Mouse (Mus musculus) heart, embryonic 16.5 days (tissue): Measurements from ENCODE around the gene Gjd3. TPM values are rescaled to one million over a fixed set of nuclear protein-coding genes. Genes with fewer than 3 reads are reported as not detected.
"Not testable (repeated sequence)": the region's sequence is repeated elsewhere in the genome, so short reads cannot be mapped to it uniquely, and the experiment has no call there.

Source experiments
- ATAC-seq: fragments of 200-750 bp; cut with Nextera tagmentation; replicated peaks from 2 replicates; pipeline ENCODE4 v1.8.0; 2017; ENCODE audit warnings: moderate number of reproducible peaks; ENCODE audit not compliant: insufficient read depth, low FRiP score; ENCODE audit errors: extremely low read depth
- H3K27ac ChIP-seq: fragments of 300-500 bp; sonication (generic); 2 replicates; pipeline ENCODE4 v1.5.1; 2014; ENCODE audit warnings: mild to moderate bottlenecking, low read length, control low read depth, moderate library complexity
- H3K27me3 ChIP-seq: fragments of 300-500 bp; sonication (generic); 2 replicates; pipeline ENCODE4 v1.6.1; 2014; ENCODE audit warnings: low read length, mixed read lengths; ENCODE audit not compliant: control insufficient read depth, insufficient read depth
- H3K36me3 ChIP-seq: fragments of 300-500 bp; sonication (generic); 2 replicates; pipeline ENCODE4 v1.6.1; 2014; ENCODE audit not compliant: control insufficient read depth, insufficient read depth
- H3K4me1 ChIP-seq: fragments of 300-500 bp; sonication (generic); 2 replicates; pipeline ENCODE4 v1.6.1; 2014; ENCODE audit warnings: low read length, mixed read lengths; ENCODE audit not compliant: control insufficient read depth, insufficient read depth
- H3K4me2 ChIP-seq: fragments of 300-500 bp; sonication (generic); 2 replicates; pipeline ENCODE4 v1.6.1; 2014; ENCODE audit warnings: low read depth, mild to moderate bottlenecking, control low read depth, low read length
- H3K4me3 ChIP-seq: fragments of 300-500 bp; sonication (generic); 2 replicates; pipeline ENCODE4 v1.5.1; 2014; ENCODE audit warnings: mild to moderate bottlenecking, control low read depth, low read length
- H3K9ac ChIP-seq: fragments of 300-500 bp; sonication (generic); 2 replicates; pipeline ENCODE4 v1.6.1; 2014; ENCODE audit warnings: low read length, control low read depth
- H3K9me3 ChIP-seq: fragments of 300-500 bp; sonication (generic); replicated peaks from 2 replicates; pipeline ENCODE4 v1.6.1; 2016; ENCODE audit warnings: low read length; ENCODE audit not compliant: control insufficient read depth
- WGBS: fragments of 180-500 bp; shearing (Covaris S2); extraction: QIAGEN DNeasy Blood & Tissue Kit; methylation state at CpG from one replicate; pipeline ENCODE4 v1.1.7; 2014; 5-methylcytosine and 5-hydroxymethylcytosine counted together
- polyA plus RNA-seq: library from polyadenylated mRNA; unstranded; fragments of >200 nt; fragmentation: Nextera tagmentation; extraction: Ambion mirVana; gene quantifications from 2 replicates; pipeline ENCODE4 v1.2.1, GENCODE M21; 2015

Gene Gjd3
- polyA plus RNA-seq, 1 experiment from 2014 or later, result 4.5 TPM

DNA sequence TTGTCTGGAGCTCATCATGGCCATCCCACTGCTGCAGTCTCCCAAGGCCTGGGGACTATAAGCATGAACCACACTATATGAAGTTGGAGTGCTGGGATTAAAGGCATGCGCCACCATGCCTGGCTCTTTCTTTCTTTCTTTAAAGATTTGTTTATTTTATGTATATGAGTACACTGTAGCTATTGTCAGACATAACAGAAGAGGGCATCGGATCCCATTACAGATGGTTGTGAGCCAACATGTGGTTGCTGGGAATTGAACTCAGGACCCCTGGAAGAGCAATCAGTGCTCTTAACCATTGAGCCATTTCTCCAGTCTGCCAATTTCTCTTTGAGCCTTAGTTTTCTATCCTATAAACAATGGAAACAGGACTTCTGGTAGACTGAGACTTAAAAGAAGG is 49.0 kb downstream of the Gjd3 start:
- 90% methylated on average over 2 of the region's 2 CpGs for WGBS
- Histone ChIP-seq H3K9ac (peak overlapping the region; percentile 35; the same call in 1 of the 2 replicates), H3K4me1 (peaks cover 75% of the 10 kb centered on the region)
- H3K4me3 ChIP-seq, H3K36me3 ChIP-seq, H3K27ac ChIP-seq, H3K4me2 ChIP-seq, H3K9me3 ChIP-seq, H3K27me3 ChIP-seq, ATAC-seq: not testable (repeated sequence)

DNA sequence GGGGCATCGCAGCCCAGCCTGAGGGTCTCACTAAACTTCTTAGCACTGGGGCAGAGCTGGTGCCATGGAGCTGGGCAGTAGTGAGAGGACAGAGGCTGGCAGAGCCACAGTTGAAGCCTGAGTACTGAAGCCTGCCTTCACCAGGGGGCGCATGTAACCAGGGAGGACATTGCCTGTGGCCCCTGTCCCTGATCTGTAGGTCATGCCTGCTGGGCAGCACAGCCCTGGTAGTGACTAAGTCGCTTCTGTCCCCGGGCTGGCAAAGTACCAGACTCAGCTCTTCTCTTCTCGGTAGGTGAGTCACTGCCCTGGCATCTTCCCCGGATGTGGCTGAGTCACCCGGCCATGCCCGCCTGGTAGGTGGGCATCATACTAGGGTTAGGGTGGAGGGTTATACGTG is 49.7 kb downstream of the Gjd3 start:
- Histone ChIP-seq H3K9ac (peak overlapping the region; percentile 27), H3K4me3 (no peak overlapping the region), H3K4me1 (peaks cover 71% of the 10 kb centered on the region), H3K36me3 (0 out of 2 replicates have a peak, but pooled peaks cover 5% of the 10 kb centered on the region), H3K9me3 (no peaks in the 10 kb centered on the region), H3K4me2 (peak overlapping the region; percentile 41), H3K27me3 (no peaks in the 10 kb centered on the region), H3K27ac (peak overlapping the region; percentile 98)
- ATAC-seq, result no peak
- WGBS, result 30% methylated on average over 9 of the region's 9 CpGs

DNA sequence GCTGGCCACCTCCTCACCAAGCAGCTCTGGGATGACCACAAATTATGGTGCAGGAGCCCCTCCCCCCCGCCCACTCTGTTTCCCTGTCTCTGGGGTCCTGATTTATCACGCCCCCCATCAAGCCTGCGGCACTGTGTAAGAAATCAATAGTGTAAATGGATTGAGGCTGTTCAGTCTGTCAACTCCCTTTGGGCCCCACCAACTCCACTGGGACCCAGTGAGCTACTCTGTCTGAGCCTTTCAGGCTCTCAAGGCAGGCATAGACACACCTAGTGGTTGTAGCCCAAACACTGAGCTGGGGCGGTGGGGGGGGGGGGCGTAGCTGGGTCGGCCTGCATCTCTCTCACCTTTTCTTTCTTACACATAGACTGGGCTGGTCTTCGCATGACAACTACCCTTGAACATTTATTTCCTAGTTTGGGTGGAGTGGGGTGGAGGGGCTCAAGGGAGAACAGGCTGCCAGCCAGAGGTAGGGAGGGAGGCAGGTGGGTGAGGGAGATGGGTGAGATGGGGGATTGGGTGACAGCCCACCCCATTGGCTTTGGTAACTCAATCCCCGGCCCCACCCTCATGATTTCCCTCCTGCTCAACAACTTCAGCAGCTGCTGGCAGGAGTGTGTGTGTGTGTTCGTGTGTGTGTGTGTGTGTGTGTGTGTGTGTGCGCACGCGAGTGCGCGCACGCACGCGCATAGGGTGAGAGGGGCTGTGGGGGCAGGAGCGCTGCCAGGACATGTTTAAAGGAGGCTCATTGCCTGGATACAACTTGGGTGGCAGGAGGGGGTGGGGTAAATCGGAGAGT is 50.3 kb downstream of the Gjd3 start:
- Histone ChIP-seq H3K4me3 (no peak overlapping the region), H3K27ac (peak overlapping the region; percentile 98), H3K27me3 (no peaks in the 10 kb centered on the region), H3K4me1 (peaks cover 74% of the 10 kb centered on the region), H3K4me2 (peak overlapping the region; percentile 68), H3K9me3 (no peaks in the 10 kb centered on the region), H3K36me3 (0 out of 2 replicates have a peak, but pooled peaks cover 5% of the 10 kb centered on the region), H3K9ac (peak overlapping the region; percentile 73)
- 30% methylated on average over 19 of the region's 19 CpGs for WGBS
- ATAC-seq, result no peak

Other genes with a start within 250 kb of the Gjd3 start
- 37.5 and 40.2 TPM in 2 replicates for gene Thra, start 242.4 kb downstream of the Gjd3 start, polyA plus RNA-seq
- 7.0 and 8.2 TPM in 2 replicates for gene Nr1d1, start 207.7 kb downstream of the Gjd3 start, polyA plus RNA-seq
- gene Msl1, start 187.5 kb downstream of the Gjd3 start, polyA plus RNA-seq, result 15.2 and 15.5 TPM in 2 replicates
- gene Casc3, start 178.1 kb downstream of the Gjd3 start, polyA plus RNA-seq, result 23.4 and 24.0 TPM in 2 replicates
- gene Rapgefl1, start 146.2 kb downstream of the Gjd3 start, polyA plus RNA-seq, result 1.0 and 1.1 TPM in 2 replicates
- gene Wipf2, start 119.4 kb downstream of the Gjd3 start, polyA plus RNA-seq, result 3.1 and 3.4 TPM in 2 replicates
- 18.6 and 23.0 TPM in 2 replicates for gene Cdc6, start 75.2 kb downstream of the Gjd3 start, polyA plus RNA-seq
- gene Rara, start 55.2 kb downstream of the Gjd3 start, polyA plus RNA-seq, result 28.2 and 28.6 TPM in 2 replicates
- gene Top2a, start 41.2 kb upstream of the Gjd3 start, polyA plus RNA-seq, result 162 and 179 TPM in 2 replicates
- gene Igfbp4, start 58.2 kb upstream of the Gjd3 start, polyA plus RNA-seq, result 377 and 385 TPM in 2 replicates
- gene Tns4, start 106.3 kb upstream of the Gjd3 start, polyA plus RNA-seq, result 0.06 and 0.71 TPM in 2 replicates
- 0.69 and 1.5 TPM in 2 replicates for gene Ccr7, start 172.1 kb upstream of the Gjd3 start, polyA plus RNA-seq
- 161 and 177 TPM in 2 replicates for gene Smarce1, start 248.0 kb upstream of the Gjd3 start, polyA plus RNA-seq